Mouse (Mus musculus) T-helper 1 cell (primary cell): ENCODE measurements around the gene Hist1h4h.

Source experiments
- in situ Hi-C: fragments of 300-600 bp; cut with MboI, MseI; formaldehyde crosslinking; loops from one replicate; pipeline ENCODE4 v1.15.1; 2025; ENCODE audit warnings: high pct_unique_total_duplicates

The Hist1h4h gene

DNA sequence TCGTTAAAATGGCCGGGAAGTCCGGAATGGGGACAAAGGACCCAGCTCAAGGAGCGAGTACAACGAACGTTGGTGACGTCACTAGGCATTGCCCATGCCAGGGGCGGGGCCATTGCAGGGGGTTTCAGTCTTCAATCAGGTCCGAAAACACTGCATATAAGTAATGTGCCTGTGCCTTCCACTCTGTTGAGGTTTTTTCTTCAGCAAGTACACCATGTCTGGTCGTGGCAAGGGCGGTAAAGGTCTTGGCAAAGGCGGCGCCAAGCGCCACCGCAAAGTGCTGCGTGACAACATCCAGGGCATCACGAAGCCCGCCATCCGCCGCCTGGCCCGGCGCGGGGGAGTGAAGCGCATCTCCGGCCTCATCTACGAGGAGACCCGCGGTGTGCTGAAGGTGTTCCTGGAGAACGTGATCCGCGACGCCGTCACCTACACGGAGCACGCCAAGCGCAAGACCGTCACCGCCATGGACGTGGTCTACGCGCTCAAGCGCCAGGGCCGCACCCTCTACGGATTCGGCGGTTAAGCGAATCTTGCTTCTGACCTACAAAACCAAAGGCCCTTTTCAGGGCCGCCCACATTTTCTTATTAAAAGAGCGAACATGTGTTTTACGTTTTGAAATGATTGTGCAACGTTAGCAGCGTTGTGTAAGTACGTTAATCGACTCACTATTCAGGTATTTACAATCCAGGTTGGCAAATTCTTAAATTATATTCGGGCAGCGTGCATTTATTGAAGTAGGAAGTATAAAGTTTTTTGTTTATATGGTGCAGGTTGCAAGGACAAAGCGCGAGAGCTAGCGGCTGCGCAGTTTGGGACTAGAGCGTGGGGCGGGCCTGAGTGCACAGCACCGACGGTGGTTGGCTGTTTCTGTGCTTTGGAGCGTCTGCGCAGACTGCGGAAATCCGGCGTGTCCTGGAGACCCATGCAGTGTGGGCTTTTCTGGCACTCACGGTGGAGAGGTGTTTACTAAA lies at the start of gene Hist1h4h:
Gene Hist1h4h (plus strand): TSS at position 150 of the 975 bp plus-strand sequence.
- in situ Hi-C loops = loop anchor here (5.0 kb wide), 1 partner anchor 1494 kb away; the partner anchor contains the start of genes Hist1h2ah and Hist1h2bk

DNA sequence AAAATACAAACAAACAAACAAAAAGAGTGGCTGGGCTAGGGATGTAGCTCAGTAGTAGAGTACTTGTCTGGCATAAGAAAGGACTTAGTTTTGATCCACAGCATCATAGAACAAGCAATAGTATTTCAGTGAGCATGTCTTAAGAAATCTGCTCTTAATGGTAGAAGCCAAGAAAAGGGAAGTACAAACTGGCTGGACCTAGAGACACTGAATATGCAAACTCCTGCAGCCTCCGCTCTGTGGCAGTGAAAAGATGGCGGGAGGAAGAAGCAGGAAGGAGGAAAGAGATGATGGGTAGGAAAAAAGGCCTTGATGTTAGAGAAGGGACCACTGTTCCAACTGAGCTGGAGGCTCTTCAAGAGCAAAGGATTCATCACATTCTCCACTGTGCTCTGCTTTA lies 47.7 kb upstream of the Hist1h4h start:
- in situ Hi-C loops = no loop called here

DNA sequence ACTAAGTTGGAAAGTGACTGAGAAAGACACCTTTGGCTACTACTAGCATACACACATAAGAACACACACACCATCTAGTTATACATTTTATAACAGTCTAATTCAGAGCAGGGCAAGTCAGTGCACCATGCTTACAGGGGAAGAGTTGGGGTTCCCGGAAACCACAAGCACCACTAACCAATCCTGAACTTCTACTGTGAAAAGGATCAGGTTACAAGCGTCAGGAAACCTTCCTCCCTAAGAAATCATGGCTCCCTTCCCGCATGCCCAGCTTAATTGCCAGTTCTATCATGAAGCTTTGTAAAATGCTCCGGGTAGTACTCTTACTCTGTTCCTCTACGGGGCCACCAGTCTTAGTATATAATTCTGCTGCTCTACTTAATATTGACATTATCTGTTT lies 45.6 kb upstream of the Hist1h4h start:
- in situ Hi-C loops = no loop called here

DNA sequence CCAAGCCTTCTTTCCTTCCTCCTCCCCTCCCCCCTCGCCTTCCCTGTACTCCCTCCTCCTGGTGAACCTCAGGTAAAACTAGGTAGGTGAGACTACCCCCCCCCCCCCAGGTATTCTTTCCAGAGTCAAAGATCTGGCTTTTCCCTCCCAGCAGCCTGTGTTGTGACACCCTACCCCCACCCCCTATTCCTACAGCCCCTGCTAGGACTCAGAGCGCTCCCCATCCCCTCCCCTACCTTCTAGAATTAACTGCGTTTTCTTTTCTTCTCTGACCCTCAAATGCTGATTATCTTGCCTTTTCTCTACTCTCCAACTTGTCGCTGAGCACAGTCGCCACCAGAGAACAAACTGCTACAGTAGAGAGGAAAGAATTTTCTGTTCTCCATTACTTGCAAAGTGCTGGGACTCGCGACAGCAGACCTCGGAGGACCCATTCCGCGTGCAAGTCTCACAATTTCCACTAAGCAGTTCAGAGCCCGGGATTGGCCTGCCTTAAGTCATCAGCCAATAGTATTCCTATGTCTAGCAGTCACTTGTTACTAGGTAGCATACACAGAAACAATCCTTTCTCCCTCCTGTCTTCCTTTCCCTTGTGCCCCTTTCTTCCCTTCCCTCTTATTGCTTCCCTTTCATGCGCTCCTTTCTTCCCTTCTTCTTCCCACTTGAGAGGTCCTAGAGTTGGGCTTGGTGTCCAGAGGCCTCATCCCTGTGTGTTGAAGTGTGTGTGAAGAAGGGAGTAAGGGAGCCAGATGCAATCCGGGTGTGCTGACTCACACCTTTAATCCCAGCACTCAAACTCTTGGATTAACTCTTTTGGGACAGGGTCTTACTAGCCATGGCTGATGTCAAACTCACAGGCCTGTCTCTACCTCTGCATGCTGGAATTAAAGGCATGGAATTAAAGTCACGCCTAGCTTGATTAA lies 42.2 kb upstream of the Hist1h4h start, which contains the start of gene Btn2a2:
Gene Btn2a2 (minus strand): TSS at position 458 of the 923 bp plus-strand sequence.
- in situ Hi-C loops = no loop called here

GRCm38 (mm10) chr13:23490863-23491262 lies 40.0 kb upstream of the Hist1h4h start:
- in situ Hi-C loops = no loop called here

DNA sequence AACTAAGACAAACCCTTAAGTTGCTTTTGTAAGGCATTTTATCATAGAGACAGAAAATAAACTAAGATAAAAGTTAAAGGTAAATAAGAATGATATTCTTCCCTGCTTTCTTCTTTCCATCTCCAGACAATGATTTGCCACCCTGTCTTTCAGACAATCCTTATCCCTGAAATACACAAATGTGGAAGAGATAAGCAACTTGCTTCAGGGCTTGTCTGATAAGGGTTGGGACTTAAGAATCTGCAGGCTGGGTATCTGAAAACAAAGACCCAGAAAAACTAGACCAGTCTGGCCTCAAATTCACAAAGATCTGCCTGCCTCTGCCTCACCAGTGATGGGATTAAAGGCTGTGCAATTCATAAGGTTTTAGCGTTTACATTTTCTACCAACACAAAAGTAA lies 39.6 kb upstream of the Hist1h4h start:
- in situ Hi-C loops = no loop called here

- in situ Hi-C loops = no loop called here
These were observed 38.9 kb upstream of the Hist1h4h start for GRCm38 (mm10) chr13:23491990-23492389.

GRCm38 (mm10) chr13:23495526-23495925 lies 35.3 kb upstream of the Hist1h4h start:
- in situ Hi-C loops = loop anchor here (5.0 kb wide), 1 partner anchor 33 kb away; no protein-coding TSS in a partner anchor

- in situ Hi-C loops = loop anchor here (5.0 kb wide), 1 partner anchor 35 kb away; no protein-coding TSS in a partner anchor
These were observed 33.1 kb upstream of the Hist1h4h start for GRCm38 (mm10) chr13:23497656-23498321.

- in situ Hi-C loops = loop anchor here (5.0 kb wide), 1 partner anchor 36 kb away; no protein-coding TSS in a partner anchor
These were observed 32.2 kb upstream of the Hist1h4h start for GRCm38 (mm10) chr13:23498653-23499052.

DNA sequence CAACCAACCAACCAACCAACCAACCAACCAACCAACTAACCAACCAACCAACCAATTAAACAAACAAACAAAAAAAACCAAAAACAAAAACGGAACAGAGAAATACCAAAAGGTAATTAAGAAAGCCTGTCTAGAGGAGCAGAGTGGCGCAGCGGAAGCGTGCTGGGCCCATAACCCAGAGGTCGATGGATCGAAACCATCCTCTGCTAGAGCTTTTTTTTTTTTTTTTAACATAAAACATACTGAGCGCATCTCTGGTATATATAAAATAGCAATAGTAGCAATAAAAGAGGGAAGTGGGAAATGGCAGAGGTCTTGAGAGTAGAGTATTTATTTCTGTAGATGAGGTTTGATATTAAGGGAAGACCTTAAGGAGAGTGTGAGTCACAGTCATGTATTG lies 30.9 kb upstream of the Hist1h4h start:
- in situ Hi-C loops = loop anchor here (5.0 kb wide), 1 partner anchor 38 kb away; no protein-coding TSS in a partner anchor

- in situ Hi-C loops = no loop called here
These were observed 30.2 kb upstream of the Hist1h4h start for GRCm38 (mm10) chr13:23500424-23501200.

GRCm38 (mm10) chr13:23501511-23501910 lies 29.3 kb upstream of the Hist1h4h start:
- in situ Hi-C loops = no loop called here

DNA sequence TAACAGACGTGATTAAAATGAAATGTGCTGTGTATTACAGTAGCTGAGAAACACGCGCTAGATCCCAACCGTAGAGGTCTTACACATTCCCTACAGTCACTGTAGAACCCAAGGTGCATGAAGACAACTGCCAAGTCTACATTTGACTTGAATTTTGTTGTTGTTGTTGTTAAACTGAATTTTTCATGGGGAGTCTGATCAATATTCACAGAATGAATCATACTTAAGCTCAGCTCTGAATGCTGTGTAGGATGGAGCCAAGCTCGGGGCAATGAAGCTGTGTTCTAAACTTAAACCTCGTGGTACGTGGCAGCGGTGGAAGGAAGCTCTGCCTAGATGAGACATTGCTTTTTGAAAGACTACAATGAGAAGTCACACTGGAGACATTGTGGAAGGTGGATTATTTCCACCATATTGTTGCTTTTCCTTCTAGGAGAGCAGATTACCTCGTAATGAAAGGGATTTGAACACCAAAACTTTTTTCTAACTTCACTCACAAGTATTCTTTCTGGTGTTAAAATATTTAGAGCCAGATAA lies 28.8 kb upstream of the Hist1h4h start:
- in situ Hi-C loops = no loop called here

DNA sequence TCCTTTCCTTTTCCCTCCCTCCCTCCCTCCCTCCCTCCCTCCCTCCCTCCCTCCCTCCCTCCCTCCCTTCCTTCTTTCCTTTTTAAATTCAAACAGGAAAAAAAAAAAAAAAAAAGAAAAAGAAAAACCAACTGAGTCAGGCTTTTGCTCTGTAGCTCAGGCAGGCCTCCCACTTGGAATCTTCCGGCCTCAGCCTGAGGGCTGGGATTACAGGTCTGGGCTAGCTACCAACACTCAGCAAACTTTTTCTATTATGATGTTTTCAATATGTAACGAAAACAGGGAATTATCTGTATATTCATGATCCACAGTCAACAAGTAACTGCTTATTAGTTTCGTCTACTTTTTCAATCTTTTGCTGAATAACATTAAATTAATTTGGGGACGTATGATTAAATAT lies 27.9 kb upstream of the Hist1h4h start:
- in situ Hi-C loops = no loop called here

DNA sequence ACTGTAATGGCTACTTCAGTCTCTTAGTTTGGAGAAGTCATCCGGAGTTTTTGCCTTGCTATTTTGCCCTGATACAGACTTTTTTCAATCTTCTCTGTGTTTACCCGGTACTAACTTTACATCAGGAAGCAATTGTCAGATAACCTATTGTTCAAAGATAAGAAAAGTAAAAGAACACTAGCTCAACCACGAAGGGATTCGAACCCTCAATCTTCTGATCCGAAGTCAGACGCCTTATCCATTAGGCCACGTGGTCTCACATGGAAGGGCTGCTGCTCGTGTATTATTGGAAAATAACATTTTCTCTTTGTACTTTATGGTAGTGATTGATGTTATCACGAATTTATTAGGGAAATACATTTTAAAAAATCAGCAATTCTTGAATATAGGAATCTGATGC lies 27.1 kb upstream of the Hist1h4h start:
- in situ Hi-C loops = no loop called here

DNA sequence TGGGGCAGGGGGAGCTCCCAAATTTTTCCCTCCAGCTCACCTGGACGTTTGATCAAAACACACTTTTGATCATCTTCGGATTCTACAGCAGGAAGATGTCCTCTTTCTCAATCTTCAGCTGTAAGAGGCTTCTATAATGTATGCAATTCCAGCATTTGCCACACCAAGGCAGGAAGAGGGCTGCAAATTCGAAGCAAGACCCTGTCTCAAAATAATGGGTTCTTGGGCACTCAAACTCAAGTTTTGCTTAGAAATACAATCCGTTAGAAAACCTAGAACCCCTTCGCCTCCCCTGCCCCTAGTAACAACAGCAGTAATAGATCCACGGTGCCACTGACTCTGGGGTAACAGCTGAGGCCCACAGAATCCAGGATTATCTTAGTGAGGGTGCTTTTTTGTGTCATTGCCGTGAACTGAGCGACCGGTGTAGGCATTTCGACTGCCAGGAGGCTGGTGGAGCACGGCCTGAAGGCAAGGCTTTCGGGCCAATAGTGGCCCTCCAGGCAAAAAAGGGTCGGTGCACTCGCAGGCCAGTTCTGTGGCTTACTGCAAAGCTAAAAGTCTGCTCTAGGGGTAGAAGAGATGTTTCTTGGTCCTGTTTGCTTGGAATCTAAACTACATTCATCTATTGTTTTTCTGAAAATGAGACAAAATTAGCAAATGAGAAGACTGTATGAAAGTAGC lies 25.0 kb upstream of the Hist1h4h start:
- in situ Hi-C loops = loop anchor here (5.0 kb wide), 1 partner anchor 1579 kb away; no protein-coding TSS in a partner anchor

- in situ Hi-C loops = loop anchor here (5.0 kb wide), 1 partner anchor 1579 kb away; no protein-coding TSS in a partner anchor
These were observed 24.5 kb upstream of the Hist1h4h start for GRCm38 (mm10) chr13:23506351-23506750.

GRCm38 (mm10) chr13:23506819-23507515 lies 23.9 kb upstream of the Hist1h4h start:
- in situ Hi-C loops = loop anchor here (5.0 kb wide), 1 partner anchor 1580 kb away; no protein-coding TSS in a partner anchor
